Comparison of ENCODE assay signal across 21 mouse cellular contexts in the genomic region with DNA sequence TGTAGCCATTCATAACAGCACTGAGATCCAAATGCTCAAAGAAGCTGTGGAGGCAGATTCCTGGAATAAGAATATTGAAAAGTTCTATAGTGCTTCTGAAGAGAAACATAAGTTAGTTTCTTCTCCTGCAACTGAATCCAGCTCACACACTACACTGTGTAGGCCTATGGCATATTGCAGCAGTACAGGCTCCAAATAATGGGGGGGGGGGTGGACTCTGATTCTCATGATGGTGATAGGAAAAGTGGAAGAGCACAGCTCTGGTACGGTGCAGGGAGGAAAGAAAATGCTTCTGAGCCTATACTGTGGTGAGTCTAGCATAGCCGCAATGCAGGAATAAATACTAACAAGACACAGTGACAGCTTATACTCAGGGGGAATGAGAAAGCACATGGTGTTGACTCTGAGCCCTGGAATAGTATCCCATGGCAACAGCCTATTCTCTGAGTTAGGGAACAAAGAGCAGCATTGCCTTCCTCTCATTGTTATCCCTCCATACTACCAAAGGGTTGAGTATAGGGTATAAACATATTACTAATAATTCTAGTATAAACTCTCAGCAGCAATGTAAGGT.
A peak's percentile ranks its signal among the peaks of the same experiment; 100 is the strongest.
DNase-seq lines count a peak whose midpoint lies in the region; ATAC-seq and TF ChIP-seq lines count a peak whose summit lies in the region.
"Had no signal": no experiment of that assay in that cellular context is flagged by ENCODE, and none has a peak within 500 bp of the region (broad histone marks: within the 10 kb centered on the region; RNA-seq: fewer than 3 reads in every experiment).

No protein-coding gene starts in this region.

- WGBS in forebrain, embryonic 11.5 days, result 91% methylated on average over 2 of the region's 2 CpGs
- 86% methylated on average over 2 of the region's 2 CpGs for WGBS in forebrain, embryonic 10.5 days
- 61% methylated on average over 2 of the region's 2 CpGs for WGBS in hindbrain, embryonic 13.5 days
- WGBS in midbrain, embryonic 15.5 days, result 56% methylated on average over 2 of the region's 2 CpGs

- H3K27me3 ChIP-seq in forebrain, embryonic 11.5 days (ENCODE audit: control insufficient read depth, insufficient read depth, low read length), result no peaks in the 10 kb centered on the region
- H3K27me3 ChIP-seq in forebrain, embryonic 10.5 days (ENCODE audit: poor library complexity, severe bottlenecking), result no peaks in the 10 kb centered on the region
- H3K27me3 ChIP-seq in hindbrain, embryonic 13.5 days, result no peaks in the 10 kb centered on the region
- H3K27me3 ChIP-seq in midbrain, embryonic 15.5 days (replicated peaks), result no peaks in the 10 kb centered on the region
- H3K27me3 ChIP-seq: CH12.LX; embryonic facial prominence, embryonic 12.5 days; heart, embryonic 13.5 days; liver, embryonic 12.5 days; lung, embryonic 15.5 days; stomach, embryonic 15.5 days had no signal

- no peaks in the 10 kb centered on the region for H3K9me3 ChIP-seq in forebrain, embryonic 11.5 days (ENCODE audit: control insufficient read depth, low read length)
- no peaks in the 10 kb centered on the region for H3K9me3 ChIP-seq in forebrain, embryonic 10.5 days
- no peaks in the 10 kb centered on the region for H3K9me3 ChIP-seq in hindbrain, embryonic 13.5 days
- no peaks in the 10 kb centered on the region for H3K9me3 ChIP-seq in midbrain, embryonic 15.5 days
- H3K9me3 ChIP-seq: embryonic facial prominence, embryonic 12.5 days; heart, embryonic 13.5 days; liver, embryonic 12.5 days; lung, embryonic 15.5 days; stomach, embryonic 15.5 days had no signal

- no peaks in the 10 kb centered on the region for H3K36me3 ChIP-seq in forebrain, embryonic 11.5 days (ENCODE audit: control insufficient read depth, insufficient read depth, low read length)
- H3K36me3 ChIP-seq in forebrain, embryonic 10.5 days (replicated peaks), result no peaks in the 10 kb centered on the region
- H3K36me3 ChIP-seq in hindbrain, embryonic 13.5 days, result no peaks in the 10 kb centered on the region
- no peaks in the 10 kb centered on the region for H3K36me3 ChIP-seq in midbrain, embryonic 15.5 days (replicated peaks)
- H3K36me3 ChIP-seq: embryonic facial prominence, embryonic 12.5 days; heart, embryonic 13.5 days; liver, embryonic 12.5 days; lung, embryonic 15.5 days; stomach, embryonic 15.5 days had no signal

- TF ChIP-seq CTCF in brain, embryonic 14.5 days (IDR thresholded peaks at IDR 0.05; ENCODE audit: borderline replicate concordance, extremely low read depth, insufficient read depth, insufficient read length), result no peak

- DNase-seq in forebrain, embryonic 11.5 days (ENCODE audit: low spot score), result no peak
- DNase-seq in forebrain, embryonic 10.5 days (ENCODE audit: extremely low spot score, low spot score), result no peak
- DNase-seq in brain, embryonic 14.5 days (ENCODE audit: low read depth), result peak; percentile 44
- DNase-seq in thymus, postnatal 14 days, result no peak
- no peak for DNase-seq in cerebellum, postnatal 25 days
- no peak for DNase-seq in frontal cortex, postnatal 14 days (ENCODE audit: low spot score in 2 of 2)
- DNase-seq: adrenal gland, adult 2 months; cerebellum, adult 18-20 months; heart, postnatal 36 days; left cerebral cortex, postnatal 4 days; spleen, adult 18-20 months had no signal

- no peak for TF ChIP-seq POLR2A in brain, embryonic 14.5 days (IDR thresholded peaks at IDR 0.05; ENCODE audit: borderline replicate concordance, extremely low read depth, insufficient read depth, insufficient read length, poor library complexity, severe bottlenecking)

- no peak overlapping the region for H3K9ac ChIP-seq in forebrain, embryonic 11.5 days (ENCODE audit: low read length)
- no peak overlapping the region for H3K9ac ChIP-seq in hindbrain, embryonic 13.5 days
- no peak overlapping the region for H3K9ac ChIP-seq in midbrain, embryonic 15.5 days
- H3K9ac ChIP-seq: embryonic facial prominence, embryonic 12.5 days; heart, embryonic 13.5 days; liver, embryonic 12.5 days; lung, embryonic 15.5 days; stomach, embryonic 15.5 days had no signal

- ATAC-seq in forebrain, embryonic 11.5 days (replicated peaks; ENCODE audit: low FRiP score), result peak; percentile 53; the same call in 1 of the 2 replicates
- peak; percentile 86; the same call in 1 of the 2 replicates for ATAC-seq in hindbrain, embryonic 13.5 days (ENCODE audit: low FRiP score)
- ATAC-seq in midbrain, embryonic 15.5 days (replicated peaks), result peak; percentile 75
- ATAC-seq: intestine, postnatal 0 days; liver, embryonic 12.5 days had no signal

- H3K4me2 ChIP-seq in forebrain, embryonic 11.5 days (ENCODE audit: low read depth, low read length, severe bottlenecking), result no peak overlapping the region
- no peak overlapping the region for H3K4me2 ChIP-seq in hindbrain, embryonic 13.5 days
- H3K4me2 ChIP-seq in midbrain, embryonic 15.5 days, result no peak overlapping the region
- H3K4me2 ChIP-seq: embryonic facial prominence, embryonic 12.5 days; heart, embryonic 13.5 days; liver, embryonic 12.5 days; lung, embryonic 15.5 days; stomach, embryonic 15.5 days had no signal

- H3K27ac ChIP-seq in forebrain, embryonic 11.5 days (ENCODE audit: low read depth, low read length), result no peak overlapping the region
- H3K27ac ChIP-seq in forebrain, embryonic 10.5 days, result no peak overlapping the region
- H3K27ac ChIP-seq in hindbrain, embryonic 13.5 days, result no peak overlapping the region
- H3K27ac ChIP-seq in midbrain, embryonic 15.5 days, result no peak overlapping the region
- H3K27ac ChIP-seq: embryonic facial prominence, embryonic 12.5 days; heart, embryonic 13.5 days; kidney, postnatal 0 days; liver, embryonic 12.5 days; lung, embryonic 15.5 days; stomach, embryonic 15.5 days had no signal

- H3K4me1 ChIP-seq in forebrain, embryonic 11.5 days (replicated peaks; ENCODE audit: control insufficient read depth, insufficient read depth, low read length), result no peaks in the 10 kb centered on the region
- H3K4me1 ChIP-seq in forebrain, embryonic 10.5 days, result no peaks in the 10 kb centered on the region
- no peaks in the 10 kb centered on the region; the same call in 1 of the 2 replicates for H3K4me1 ChIP-seq in hindbrain, embryonic 13.5 days (replicated peaks)
- H3K4me1 ChIP-seq in midbrain, embryonic 15.5 days, result no peaks in the 10 kb centered on the region
- H3K4me1 ChIP-seq: embryonic facial prominence, embryonic 12.5 days; heart, embryonic 13.5 days; liver, embryonic 12.5 days; lung, embryonic 15.5 days; stomach, embryonic 15.5 days had no signal

- no peak overlapping the region for H3K4me3 ChIP-seq in forebrain, embryonic 11.5 days (ENCODE audit: low read depth, low read length)
- H3K4me3 ChIP-seq in forebrain, embryonic 10.5 days, result no peak overlapping the region
- no peak overlapping the region for H3K4me3 ChIP-seq in hindbrain, embryonic 13.5 days
- H3K4me3 ChIP-seq in midbrain, embryonic 15.5 days, result no peak overlapping the region
- H3K4me3 ChIP-seq: embryonic facial prominence, embryonic 12.5 days; heart, embryonic 13.5 days; liver, embryonic 12.5 days; lung, embryonic 15.5 days; stomach, embryonic 15.5 days had no signal
